Mouse (Mus musculus): ENCODE results near the gene Mpst. TPM values are rescaled to one million over a fixed set of nuclear protein-coding genes. Genes with fewer than 3 reads are reported as not detected.

The Mpst gene
- polyA plus RNA-seq, 1 experiment: 21.6 TPM

- no peak overlapping the region for H3K4me3 ChIP-seq (ENCODE audit: insufficient read depth, low read length)
- H3K27ac ChIP-seq (ENCODE audit: insufficient read depth, low read depth, low read length): peak overlapping the region; percentile 84
- TF ChIP-seq CTCF (IDR thresholded peaks at IDR 0.05; ENCODE audit: low read depth, low read length) (no peak), POLR2A (IDR thresholded peaks at IDR 0.05; ENCODE audit: borderline replicate concordance, low read depth, low read length) (no peak)
- peaks cover 43% of the 10 kb centered on the region for H3K4me1 ChIP-seq (ENCODE audit: control insufficient read depth, insufficient read depth, low read length)
Measured at GRCm38 (mm10) chr15:78401921-78402320, 4.3 kb upstream of the Mpst start.

GRCm38 (mm10) chr15:78402423-78402822 lies 3.8 kb upstream of the Mpst start:
- H3K4me1 ChIP-seq (ENCODE audit: control insufficient read depth, insufficient read depth, low read length): peaks cover 47% of the 10 kb centered on the region
- H3K27ac ChIP-seq (ENCODE audit: insufficient read depth, low read depth, low read length): peak overlapping the region; percentile 84

GRCm38 (mm10) chr15:78403301-78403741 lies 2.9 kb upstream of the Mpst start:
- no peak overlapping the region for H3K27ac ChIP-seq (ENCODE audit: insufficient read depth, low read depth, low read length)
- H3K4me3 ChIP-seq (ENCODE audit: insufficient read depth, low read length): no peak overlapping the region
- TF ChIP-seq CTCF (IDR thresholded peaks at IDR 0.05; ENCODE audit: low read depth, low read length): no peak
- no peak for TF ChIP-seq POLR2A (IDR thresholded peaks at IDR 0.05; ENCODE audit: borderline replicate concordance, low read depth, low read length)
- H3K4me1 ChIP-seq (ENCODE audit: control insufficient read depth, insufficient read depth, low read length): peaks cover 55% of the 10 kb centered on the region

More at GRCm38 (mm10) chr15:78402423-78402822, 3.8 kb upstream of the Mpst start:
- no peak for TF ChIP-seq CTCF (IDR thresholded peaks at IDR 0.05; ENCODE audit: low read depth, low read length)
- no peak overlapping the region for H3K4me3 ChIP-seq (ENCODE audit: insufficient read depth, low read length)

- peaks cover 55% of the 10 kb centered on the region for H3K4me1 ChIP-seq (ENCODE audit: control insufficient read depth, insufficient read depth, low read length)
- H3K4me3 ChIP-seq (ENCODE audit: insufficient read depth, low read length): no peak overlapping the region
- H3K27ac ChIP-seq (ENCODE audit: insufficient read depth, low read depth, low read length): no peak overlapping the region
- TF ChIP-seq POLR2A (IDR thresholded peaks at IDR 0.05; ENCODE audit: borderline replicate concordance, low read depth, low read length) (no peak), CTCF (IDR thresholded peaks at IDR 0.05; ENCODE audit: low read depth, low read length) (no peak)
Measured at GRCm38 (mm10) chr15:78403896-78404295, 2.3 kb upstream of the Mpst start.

- TF ChIP-seq POLR2A (IDR thresholded peaks at IDR 0.05; ENCODE audit: borderline replicate concordance, low read depth, low read length) (no peak), CTCF (IDR thresholded peaks at IDR 0.05; ENCODE audit: low read depth, low read length) (no peak)
- H3K4me3 ChIP-seq (ENCODE audit: insufficient read depth, low read length): peak overlapping the region; percentile 83
- peaks cover 55% of the 10 kb centered on the region for H3K4me1 ChIP-seq (ENCODE audit: control insufficient read depth, insufficient read depth, low read length)
- no peak overlapping the region for H3K27ac ChIP-seq (ENCODE audit: insufficient read depth, low read depth, low read length)
Measured at GRCm38 (mm10) chr15:78405098-78405497, 1.1 kb upstream of the Mpst start.

GRCm38 (mm10) chr15:78405517-78406211 lies 552 bp upstream of the Mpst start, which contains the start of gene Tst:
Gene Tst, minus strand, starts transcription at chr15:78405907.
- no peak for TF ChIP-seq CTCF (IDR thresholded peaks at IDR 0.05; ENCODE audit: low read depth, low read length)
- TF ChIP-seq POLR2A (IDR thresholded peaks at IDR 0.05; ENCODE audit: borderline replicate concordance, low read depth, low read length): no peak
- peaks cover 52% of the 10 kb centered on the region for H3K4me1 ChIP-seq (ENCODE audit: control insufficient read depth, insufficient read depth, low read length)
- H3K4me3 ChIP-seq (ENCODE audit: insufficient read depth, low read length): peak within 1 kb of the TSS; percentile 83
- peak within 1 kb of the TSS; percentile 88 for H3K27ac ChIP-seq (ENCODE audit: insufficient read depth, low read depth, low read length)

- no peak overlapping the region for H3K27ac ChIP-seq (ENCODE audit: insufficient read depth, low read depth, low read length)
- no peak for TF ChIP-seq CTCF (IDR thresholded peaks at IDR 0.05; ENCODE audit: low read depth, low read length)
- no peak for TF ChIP-seq POLR2A (IDR thresholded peaks at IDR 0.05; ENCODE audit: borderline replicate concordance, low read depth, low read length)
- no peak overlapping the region for H3K4me3 ChIP-seq (ENCODE audit: insufficient read depth, low read length)
- H3K4me1 ChIP-seq (ENCODE audit: control insufficient read depth, insufficient read depth, low read length): peaks cover 19% of the 10 kb centered on the region
Measured at GRCm38 (mm10) chr15:78409570-78410052, 3.4 kb downstream of the Mpst start.

- Histone ChIP-seq H3K4me3 (ENCODE audit: insufficient read depth, low read length) (no peak overlapping the region), H3K27ac (ENCODE audit: insufficient read depth, low read depth, low read length) (no peak overlapping the region), H3K4me1 (ENCODE audit: control insufficient read depth, insufficient read depth, low read length) (peaks cover 1% of the 10 kb centered on the region; the same call in 1 of the 2 replicates)
- TF ChIP-seq POLR2A (IDR thresholded peaks at IDR 0.05; ENCODE audit: borderline replicate concordance, low read depth, low read length) (no peak), CTCF (IDR thresholded peaks at IDR 0.05; ENCODE audit: low read depth, low read length) (no peak)
Measured at GRCm38 (mm10) chr15:78413083-78413718, 7.0 kb downstream of the Mpst start.

GRCm38 (mm10) chr15:78413719-78414117 lies 7.5 kb downstream of the Mpst start:
- no peaks in the 10 kb centered on the region for H3K4me1 ChIP-seq (ENCODE audit: control insufficient read depth, insufficient read depth, low read length)
- TF ChIP-seq CTCF (IDR thresholded peaks at IDR 0.05; ENCODE audit: low read depth, low read length) (no peak), POLR2A (IDR thresholded peaks at IDR 0.05; ENCODE audit: borderline replicate concordance, low read depth, low read length) (no peak)
- no peak overlapping the region for H3K27ac ChIP-seq (ENCODE audit: insufficient read depth, low read depth, low read length)
- no peak overlapping the region for H3K4me3 ChIP-seq (ENCODE audit: insufficient read depth, low read length)

- no peak for TF ChIP-seq POLR2A (IDR thresholded peaks at IDR 0.05; ENCODE audit: borderline replicate concordance, low read depth, low read length)
- no peak for TF ChIP-seq CTCF (IDR thresholded peaks at IDR 0.05; ENCODE audit: low read depth, low read length)
- Histone ChIP-seq H3K4me1 (ENCODE audit: control insufficient read depth, insufficient read depth, low read length) (no peaks in the 10 kb centered on the region), H3K4me3 (ENCODE audit: insufficient read depth, low read length) (no peak overlapping the region), H3K27ac (ENCODE audit: insufficient read depth, low read depth, low read length) (no peak overlapping the region)
Measured at GRCm38 (mm10) chr15:78414157-78414556, 7.9 kb downstream of the Mpst start.

All from bone marrow macrophage, adult 2 months (primary cell).